Mouse (Mus musculus) hindbrain, embryonic 12.5 days (tissue): ENCODE results near the gene Oxct2b. TPM values are rescaled to one million over a fixed set of nuclear protein-coding genes. Genes with fewer than 3 reads are reported as not detected.
A peak's percentile ranks its signal among the peaks of the same experiment; 100 is the strongest.
"Not testable (repeated sequence)": the region's sequence is repeated elsewhere in the genome, so short reads cannot be mapped to it uniquely, and the experiment has no call there.

Source experiments
- ATAC-seq: fragments of 200-750 bp; cut with Nextera tagmentation; 2 replicates; pipeline ENCODE4 v1.8.0; 2017; ENCODE audit warnings: moderate TSS enrichment; ENCODE audit not compliant: low FRiP score
- H3K27ac ChIP-seq: fragments of 300-500 bp; sonication (generic); 2 replicates; pipeline ENCODE4 v1.5.1; 2016; ENCODE audit warnings: mild to moderate bottlenecking
- H3K27me3 ChIP-seq: fragments of 300-500 bp; sonication (generic); 2 replicates; pipeline ENCODE4 v1.6.1; 2016; ENCODE audit warnings: mild to moderate bottlenecking
- H3K36me3 ChIP-seq: fragments of 300-500 bp; sonication (generic); 2 replicates; pipeline ENCODE4 v1.6.1; 2016; ENCODE audit warnings: mild to moderate bottlenecking
- H3K4me1 ChIP-seq: fragments of 300-500 bp; sonication (generic); 2 replicates; pipeline ENCODE4 v1.6.1; 2016
- H3K4me2 ChIP-seq: fragments of 300-500 bp; sonication (generic); replicated peaks from 2 replicates; pipeline ENCODE4 v1.6.1; 2016; ENCODE audit warnings: mild to moderate bottlenecking
- H3K4me3 ChIP-seq: fragments of 300-500 bp; sonication (generic); 2 replicates; pipeline ENCODE4 v1.5.1; 2016; ENCODE audit warnings: mild to moderate bottlenecking
- H3K9ac ChIP-seq: fragments of 300-500 bp; sonication (generic); 2 replicates; pipeline ENCODE4 v1.6.1; 2016; ENCODE audit warnings: mild to moderate bottlenecking, moderate library complexity
- H3K9me3 ChIP-seq: fragments of 300-500 bp; sonication (generic); replicated peaks from 2 replicates; pipeline ENCODE4 v1.6.1; 2016; ENCODE audit warnings: mild to moderate bottlenecking
- WGBS: fragments of 180-500 bp; shearing (Covaris S2); methylation state at CpG from one replicate; pipeline ENCODE4 v1.1.7; 2016; 5-methylcytosine and 5-hydroxymethylcytosine counted together
- polyA plus RNA-seq: library from polyadenylated mRNA; unstranded; fragments of >200 nt; fragmentation: Nextera tagmentation; extraction: Ambion mirVana; gene quantifications from 2 replicates; pipeline ENCODE4 v1.2.1, GENCODE M21; 2016

Oxct2b gene
- polyA plus RNA-seq, 1 experiment from 2014 or later: not detected

DNA sequence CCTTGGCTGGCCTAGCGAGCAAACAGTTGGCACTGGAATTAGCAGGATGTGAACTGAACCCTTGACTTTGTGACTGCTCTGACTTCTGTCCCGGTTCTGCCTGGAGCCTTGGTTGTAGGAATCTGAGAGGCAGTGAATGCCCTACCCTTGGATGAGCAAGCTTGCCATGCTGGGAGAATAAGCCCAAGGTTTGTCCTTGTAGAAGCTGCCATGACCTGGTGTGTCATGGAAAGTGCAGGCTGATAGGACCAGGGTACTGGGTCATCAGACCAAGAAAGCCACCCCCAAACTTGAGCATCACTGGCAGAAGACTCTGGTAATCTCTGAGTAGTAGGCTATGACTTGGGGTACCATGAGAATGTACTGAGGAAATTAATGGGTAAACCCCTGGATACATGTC lies 5.2 kb downstream of the Oxct2b start:
- H3K4me3 ChIP-seq: no peak overlapping the region
- no peak overlapping the region for H3K27ac ChIP-seq
- ATAC-seq: no peak
- 91% methylated on average over 2 of the region's 2 CpGs for WGBS
- peaks cover 12% of the 10 kb centered on the region for H3K27me3 ChIP-seq
- peaks cover 12% of the 10 kb centered on the region for H3K36me3 ChIP-seq
- H3K9ac ChIP-seq: no peak overlapping the region
- H3K9me3 ChIP-seq: no peaks in the 10 kb centered on the region
- no peak overlapping the region for H3K4me2 ChIP-seq
- H3K4me1 ChIP-seq: no peaks in the 10 kb centered on the region

DNA sequence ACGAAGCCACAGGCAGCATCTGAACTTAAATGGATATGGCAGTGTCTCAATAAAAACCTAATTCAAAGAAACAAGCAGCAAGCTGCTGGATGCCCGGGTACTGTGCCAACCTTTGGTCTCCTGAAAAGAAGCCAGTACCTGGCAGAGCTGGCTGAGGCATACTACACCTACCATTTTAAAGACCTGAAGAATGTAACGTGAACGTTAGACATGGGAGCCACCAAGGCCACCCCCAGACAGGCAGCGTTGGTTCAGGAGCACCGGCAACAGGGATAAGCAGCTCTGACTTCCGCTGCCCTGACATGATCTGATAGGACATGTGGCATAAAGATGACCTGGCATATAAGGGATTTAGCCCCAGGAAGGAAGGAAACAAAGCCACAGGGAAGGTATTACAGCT lies 10.6 kb downstream of the Oxct2b start:
- Histone ChIP-seq H3K4me3 (no peak overlapping the region), H3K27ac (no peak overlapping the region), H3K36me3 (peaks cover 55% of the 10 kb centered on the region), H3K27me3 (no peaks in the 10 kb centered on the region), H3K4me2 (no peak overlapping the region), H3K9ac (no peak overlapping the region), H3K9me3 (no peaks in the 10 kb centered on the region), H3K4me1 (no peaks in the 10 kb centered on the region)
- over 99% methylated on average over 7 of the region's 7 CpGs for WGBS
- ATAC-seq: no peak

DNA sequence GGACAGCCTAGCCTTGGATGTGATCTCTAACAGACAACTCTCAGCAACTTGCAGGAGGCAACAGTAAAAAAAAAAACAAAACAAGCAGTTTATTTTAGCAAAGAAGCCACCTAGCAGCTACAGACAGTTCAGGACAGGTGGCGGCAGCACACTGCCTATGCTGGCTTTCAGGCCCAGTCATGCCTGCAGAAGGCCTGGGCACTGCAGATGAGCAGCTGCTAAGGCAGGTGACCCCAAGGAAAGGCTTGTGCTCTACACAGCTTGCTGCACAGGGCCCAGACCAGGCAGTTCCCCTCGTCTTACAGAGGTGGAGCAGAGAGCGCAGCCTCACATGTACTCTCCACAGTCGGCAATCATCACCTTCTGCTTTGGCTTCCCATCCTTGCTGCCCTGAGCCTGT lies 11.0 kb downstream of the Oxct2b start:
- Histone ChIP-seq H3K4me3 (no peak overlapping the region), H3K36me3 (peaks cover 60% of the 10 kb centered on the region), H3K27ac (no peak overlapping the region), H3K4me1 (no peaks in the 10 kb centered on the region), H3K9ac (no peak overlapping the region), H3K27me3 (no peaks in the 10 kb centered on the region), H3K4me2 (no peak overlapping the region), H3K9me3 (no peaks in the 10 kb centered on the region)
- 89% methylated on average over 4 of the region's 4 CpGs for WGBS
- no peak for ATAC-seq

GRCm38 (mm10) chr4:123137551-123137950 lies 21.5 kb downstream of the Oxct2b start:
- H3K4me3 ChIP-seq: no peak overlapping the region
- H3K27ac ChIP-seq: no peak overlapping the region
- WGBS: 88% methylated on average over 3 of the region's 3 CpGs
- H3K4me1 ChIP-seq: peaks cover 15% of the 10 kb centered on the region
- H3K9ac ChIP-seq: no peak overlapping the region
- no peak overlapping the region for H3K4me2 ChIP-seq
- no peaks in the 10 kb centered on the region for H3K9me3 ChIP-seq
- ATAC-seq: no peak
- H3K36me3 ChIP-seq: peaks cover 33% of the 10 kb centered on the region
- H3K27me3 ChIP-seq: peaks cover 6% of the 10 kb centered on the region

DNA sequence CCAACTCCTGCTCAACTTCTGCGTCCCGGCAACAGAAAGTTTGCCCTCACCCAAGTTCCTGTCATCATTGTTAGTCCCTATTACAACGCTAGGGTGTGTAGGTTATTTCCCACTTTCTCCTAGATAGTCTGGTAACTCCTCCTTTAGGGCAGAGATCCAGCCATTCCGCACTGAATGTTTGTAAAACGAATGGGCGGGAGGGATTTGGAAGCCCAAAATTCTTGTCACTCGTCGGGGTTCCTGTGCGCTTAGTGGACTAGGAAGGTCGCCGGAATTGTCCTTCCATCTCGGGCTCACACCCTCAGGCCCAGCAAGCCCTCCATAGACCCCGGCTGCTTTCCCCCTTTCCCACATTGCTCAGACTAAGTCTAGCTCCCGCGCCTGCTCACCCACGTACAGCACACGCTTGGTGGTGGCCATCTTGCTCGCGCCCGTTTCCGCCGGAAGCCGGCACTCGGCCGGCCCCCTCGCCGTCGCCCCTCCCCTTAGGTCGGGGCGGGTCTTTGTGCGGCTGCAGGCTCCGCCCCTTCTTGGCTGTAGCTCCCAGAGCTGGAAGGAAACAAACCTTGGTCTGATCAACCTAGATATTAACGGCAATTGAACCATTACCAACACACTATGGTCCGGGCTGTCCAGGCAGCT lies 23.6 kb downstream of the Oxct2b start, which contains the start of gene Ppie:
Gene Ppie (minus strand): TSS at position 439 of the 642 bp plus-strand sequence.
- Histone ChIP-seq H3K27ac (peak within 1 kb of the TSS; percentile 75), H3K9me3 (no peaks in the 10 kb centered on the region), H3K9ac (peak within 1 kb of the TSS; percentile 71), H3K27me3 (peaks cover 6% of the 10 kb centered on the region), H3K4me1 (peaks cover 15% of the 10 kb centered on the region), H3K36me3 (peaks cover 18% of the 10 kb centered on the region), H3K4me3 (peak within 1 kb of the TSS; percentile 65), H3K4me2 (peak within 1 kb of the TSS; percentile 88)
- WGBS: under 1% methylated on average over 34 of the region's 34 CpGs
- peak; percentile 94 for ATAC-seq

DNA sequence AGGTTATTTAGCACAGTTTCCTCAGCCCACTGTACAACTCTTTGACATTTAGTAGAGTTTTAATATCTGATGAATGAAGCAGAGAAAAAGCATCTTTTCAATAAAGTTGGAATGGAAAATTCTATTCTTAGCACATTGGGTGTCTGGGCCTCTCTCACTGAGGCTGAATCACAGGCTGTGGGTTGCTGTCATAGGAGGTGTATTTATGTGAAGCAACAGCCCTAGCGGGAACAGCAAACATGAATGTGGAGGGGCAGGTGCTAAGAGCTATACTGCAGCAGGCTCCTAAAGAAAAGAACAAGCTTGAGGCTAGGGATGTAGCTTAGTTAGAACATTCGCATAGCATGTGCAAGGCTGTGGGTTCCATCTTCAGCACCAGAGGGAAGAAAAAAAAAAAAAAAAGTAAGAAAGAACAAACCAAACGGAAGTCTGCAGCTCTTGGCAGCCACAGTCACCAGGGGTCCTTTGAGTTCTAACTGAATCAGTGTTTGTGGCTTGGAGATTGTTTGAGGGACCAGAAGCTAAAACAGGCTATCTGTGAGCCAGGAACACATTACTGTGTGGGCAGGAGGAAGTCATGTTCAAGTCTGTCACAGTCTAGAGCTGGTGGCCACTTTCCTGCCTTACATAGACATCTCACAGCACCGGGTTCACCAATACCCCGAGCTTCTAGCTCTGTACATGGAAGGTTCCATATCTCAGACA lies 31.5 kb downstream of the Oxct2b start:
- Histone ChIP-seq H3K9me3 (no peaks in the 10 kb centered on the region), H3K27me3 (peaks cover 6% of the 10 kb centered on the region; the same call in 1 of the 2 replicates), H3K4me1 (no peaks in the 10 kb centered on the region), H3K4me3 (no peak overlapping the region), H3K36me3 (no peaks in the 10 kb centered on the region), H3K9ac (no peak overlapping the region), H3K27ac (no peak overlapping the region), H3K4me2 (no peak overlapping the region)
- ATAC-seq: no peak
- WGBS: 82% methylated on average over 5 of the region's 5 CpGs

DNA sequence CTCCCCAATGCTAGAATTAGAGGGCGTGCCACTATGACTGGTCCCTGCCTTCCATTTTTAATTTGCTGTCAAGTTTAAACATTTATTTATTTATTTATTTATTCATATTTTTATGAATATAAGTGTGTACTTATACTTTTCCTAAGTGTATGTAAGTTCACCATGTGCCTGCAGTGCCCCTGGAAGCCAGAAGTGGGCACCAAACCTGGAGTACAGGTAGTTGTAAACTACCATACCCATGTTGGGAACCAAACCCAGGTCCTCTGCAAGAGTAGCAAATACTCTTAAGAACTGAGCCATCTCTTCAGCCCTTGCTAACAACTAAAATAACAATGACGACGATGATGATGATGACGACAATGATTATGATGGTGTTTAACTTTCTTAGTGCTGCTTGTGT lies 35.9 kb downstream of the Oxct2b start:
- no peak overlapping the region for H3K4me2 ChIP-seq
- WGBS: 80% methylated on average over 4 of the region's 4 CpGs
- H3K4me1 ChIP-seq: no peaks in the 10 kb centered on the region
- H3K9ac ChIP-seq: no peak overlapping the region
- no peaks in the 10 kb centered on the region for H3K36me3 ChIP-seq
- no peak overlapping the region for H3K27ac ChIP-seq
- ATAC-seq: no peak
- no peaks in the 10 kb centered on the region for H3K9me3 ChIP-seq
- H3K27me3 ChIP-seq: peaks cover 2% of the 10 kb centered on the region; the same call in 1 of the 2 replicates
- no peak overlapping the region for H3K4me3 ChIP-seq

DNA sequence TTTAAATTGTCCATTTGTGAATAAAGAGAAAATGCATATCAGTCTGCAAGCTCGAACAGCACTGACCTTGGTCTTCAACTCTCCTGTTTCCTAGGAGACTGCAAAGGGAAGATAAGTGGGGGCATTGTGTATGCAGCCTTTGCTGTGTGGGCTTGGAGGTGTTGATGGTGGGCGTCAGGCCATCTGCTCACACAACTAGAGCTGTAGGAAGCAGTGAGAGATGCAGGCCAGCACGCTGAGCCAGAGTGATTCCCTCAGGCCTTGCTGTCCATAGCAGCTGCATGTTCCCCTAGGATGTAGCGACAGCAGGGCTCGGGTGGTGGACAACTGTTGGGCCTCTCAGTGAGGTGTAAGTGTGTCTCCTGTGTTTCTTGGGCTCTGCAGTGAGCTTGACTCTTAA lies 36.9 kb downstream of the Oxct2b start:
- H3K27ac ChIP-seq: no peak overlapping the region
- no peaks in the 10 kb centered on the region for H3K36me3 ChIP-seq
- no peak overlapping the region for H3K9ac ChIP-seq
- no peak overlapping the region for H3K4me2 ChIP-seq
- 49% methylated on average over 5 of the region's 5 CpGs for WGBS
- H3K9me3 ChIP-seq: no peaks in the 10 kb centered on the region
- no peak overlapping the region for H3K4me3 ChIP-seq
- no peak for ATAC-seq
- peaks cover 2% of the 10 kb centered on the region; the same call in 1 of the 2 replicates for H3K27me3 ChIP-seq
- H3K4me1 ChIP-seq: no peaks in the 10 kb centered on the region

- no peak for ATAC-seq
- Histone ChIP-seq H3K4me3 (no peak overlapping the region), H3K36me3 (no peaks in the 10 kb centered on the region), H3K4me2 (no peak overlapping the region), H3K27me3 (peaks cover 2% of the 10 kb centered on the region; the same call in 1 of the 2 replicates), H3K9me3 (no peaks in the 10 kb centered on the region), H3K9ac (no peak overlapping the region), H3K27ac (no peak overlapping the region), H3K4me1 (no peaks in the 10 kb centered on the region)
- 35% methylated on average over 4 of the region's 4 CpGs for WGBS
Observed at GRCm38 (mm10) chr4:123155004-123155403, 38.9 kb downstream of the Oxct2b start.

DNA sequence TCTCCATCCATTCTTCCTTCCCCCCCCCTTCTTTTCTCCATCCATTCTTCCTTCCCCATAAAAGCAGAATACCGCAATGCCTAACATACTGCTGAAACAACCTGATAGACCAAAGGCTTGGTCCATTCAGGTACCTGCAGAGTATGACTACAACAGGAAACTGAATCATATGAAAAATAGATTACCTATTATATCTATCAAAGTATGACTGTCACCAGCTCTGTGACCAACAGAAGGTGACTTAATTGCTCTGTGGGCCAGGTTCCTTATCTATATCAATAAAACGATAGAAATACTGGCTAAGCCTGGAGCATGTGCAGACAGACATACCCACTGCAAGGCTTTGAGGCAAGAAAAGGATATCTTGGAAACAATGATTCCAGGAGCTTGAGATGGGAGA lies 39.4 kb downstream of the Oxct2b start:
- Histone ChIP-seq H3K9me3 (no peaks in the 10 kb centered on the region), H3K27ac (no peak overlapping the region), H3K9ac (no peak overlapping the region), H3K4me3 (no peak overlapping the region), H3K4me2 (no peak overlapping the region), H3K4me1 (no peaks in the 10 kb centered on the region), H3K36me3 (no peaks in the 10 kb centered on the region), H3K27me3 (peaks cover 2% of the 10 kb centered on the region; the same call in 1 of the 2 replicates)
- 75% methylated on average over 2 of the region's 2 CpGs for WGBS
- no peak for ATAC-seq

- Histone ChIP-seq H3K9me3 (no peaks in the 10 kb centered on the region), H3K4me3 (no peak overlapping the region), H3K4me2 (no peak overlapping the region), H3K9ac (no peak overlapping the region), H3K27me3 (peaks cover 2% of the 10 kb centered on the region; the same call in 1 of the 2 replicates), H3K4me1 (no peaks in the 10 kb centered on the region), H3K36me3 (no peaks in the 10 kb centered on the region), H3K27ac (no peak overlapping the region)
- no peak for ATAC-seq
Observed at GRCm38 (mm10) chr4:123155840-123156239, 39.8 kb downstream of the Oxct2b start.

DNA sequence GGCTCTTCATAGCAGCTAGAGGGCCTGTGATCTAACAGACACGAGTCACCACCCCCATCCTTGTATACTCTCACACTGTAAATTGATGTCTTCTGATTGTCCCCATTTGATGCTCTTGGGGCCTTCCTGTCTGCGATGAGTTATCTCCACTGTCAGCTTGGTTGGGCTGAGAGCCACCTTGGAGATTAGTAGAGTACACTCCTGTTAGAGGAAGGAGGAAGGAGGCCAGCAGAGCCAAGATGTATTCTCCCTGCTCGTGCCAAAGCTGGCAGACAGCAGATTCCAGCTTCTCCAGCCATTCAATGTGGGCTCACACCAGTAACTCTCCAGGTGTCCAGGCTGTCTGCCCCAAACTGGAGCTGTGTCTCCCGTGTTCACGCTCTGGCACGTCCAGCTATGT lies 44.5 kb downstream of the Oxct2b start:
- H3K9me3 ChIP-seq: no peaks in the 10 kb centered on the region
- WGBS: 86% methylated on average over 6 of the region's 6 CpGs
- no peak overlapping the region for H3K27ac ChIP-seq
- H3K9ac ChIP-seq: no peak overlapping the region
- H3K4me2 ChIP-seq: no peak overlapping the region
- no peak for ATAC-seq
- H3K27me3 ChIP-seq: no peaks in the 10 kb centered on the region; the same call in 1 of the 2 replicates
- H3K36me3 ChIP-seq: no peaks in the 10 kb centered on the region
- peaks cover 3% of the 10 kb centered on the region for H3K4me1 ChIP-seq
- H3K4me3 ChIP-seq: no peak overlapping the region

- not testable (repeated sequence) for ATAC-seq, H3K36me3 ChIP-seq, H3K4me3 ChIP-seq, H3K4me1 ChIP-seq, H3K9ac ChIP-seq, H3K4me2 ChIP-seq, H3K27me3 ChIP-seq, H3K9me3 ChIP-seq, H3K27ac ChIP-seq
- WGBS: 85% methylated on average over 3 of the region's 3 CpGs
Observed at GRCm38 (mm10) chr4:123161251-123161650, 45.2 kb downstream of the Oxct2b start.
